Mouse (Mus musculus) liver (tissue): ENCODE results near the gene Znrf4.

Source experiments
- DNase-seq: peaks from one replicate; pipeline ENCODE4 v3.0.0-alpha.2; 2020; ENCODE audit warnings: mixed read lengths

Znrf4 gene

GRCm38 (mm10) chr17:56512310-56512709 is at the start of gene Znrf4:
Gene Znrf4, minus strand, starts transcription at chr17:56512431.
- no peak for DNase-seq

- DNase-seq = no peak
Observed at GRCm38 (mm10) chr17:56561866-56562265, 49.6 kb upstream of the Znrf4 start.

- DNase-seq = no peak
Observed at GRCm38 (mm10) chr17:56560131-56560530, 47.9 kb upstream of the Znrf4 start.

- no peak for DNase-seq
Observed at GRCm38 (mm10) chr17:56559386-56559785, 47.2 kb upstream of the Znrf4 start.

- DNase-seq = peak; percentile 64
Observed at GRCm38 (mm10) chr17:56558448-56558847, 46.2 kb upstream of the Znrf4 start.

GRCm38 (mm10) chr17:56554122-56554551 is 41.9 kb upstream of the Znrf4 start, which contains the start of gene Gm20219:
Gene Gm20219, minus strand, starts transcription at chr17:56554387.
- peak; percentile 29 for DNase-seq

GRCm38 (mm10) chr17:56552781-56553363 is 40.6 kb upstream of the Znrf4 start:
- DNase-seq = peak; percentile 77

GRCm38 (mm10) chr17:56551841-56552581 is 39.8 kb upstream of the Znrf4 start:
- DNase-seq = peak; percentile 2

- peak; percentile 2 for DNase-seq
Observed at GRCm38 (mm10) chr17:56550784-56551475, 38.7 kb upstream of the Znrf4 start.

- no peak for DNase-seq
Observed at GRCm38 (mm10) chr17:56548605-56549105, 36.4 kb upstream of the Znrf4 start.

- peak; percentile 2 for DNase-seq
Observed at GRCm38 (mm10) chr17:56547846-56548604, 35.8 kb upstream of the Znrf4 start.

GRCm38 (mm10) chr17:56547116-56547845 is 35.0 kb upstream of the Znrf4 start:
- DNase-seq = peak; percentile 3

- peak; percentile 2 for DNase-seq
Observed at GRCm38 (mm10) chr17:56546576-56546975, 34.3 kb upstream of the Znrf4 start.

GRCm38 (mm10) chr17:56545945-56546344 is 33.7 kb upstream of the Znrf4 start:
- peak; percentile 39 for DNase-seq

GRCm38 (mm10) chr17:56544699-56545387 is 32.6 kb upstream of the Znrf4 start:
- DNase-seq = no peak

- no peak for DNase-seq
Observed at GRCm38 (mm10) chr17:56543684-56544224, 31.5 kb upstream of the Znrf4 start.

- no peak for DNase-seq
Observed at GRCm38 (mm10) chr17:56542736-56543135, 30.5 kb upstream of the Znrf4 start.

- DNase-seq = no peak
Observed at GRCm38 (mm10) chr17:56540562-56540975, 28.3 kb upstream of the Znrf4 start.

GRCm38 (mm10) chr17:56537912-56538311 is 25.7 kb upstream of the Znrf4 start:
- DNase-seq = no peak

GRCm38 (mm10) chr17:56536874-56537273 is 24.6 kb upstream of the Znrf4 start:
- no peak for DNase-seq

- no peak for DNase-seq
Observed at GRCm38 (mm10) chr17:56536192-56536591, 24.0 kb upstream of the Znrf4 start.
